Mouse (Mus musculus) liver, adult (tissue): ENCODE measurements at regions not wholly inside any gene's neighbourhood (a gene's known extent, or its start where the extent isn't known, plus 50 kb on each side); places are given as distances from the start of the nearest gene placed in this dataset.

ENCODE experiments used
- GATA4 ChIP-seq: IDR thresholded peaks from 2 replicates; pipeline ENCODE4 v1.6.1; 2014; ENCODE audit warnings: mild to moderate bottlenecking, low read length; ENCODE audit not compliant: insufficient replicate concordance

GRCm38 (mm10) chr14:67574346-67574949 is 1565.4 kb upstream of the Gulo start:
- peak; percentile 25; the same call in 1 of the 2 replicates for TF ChIP-seq GATA4

GRCm38 (mm10) chr14:67573451-67573995 is 1564.5 kb upstream of the Gulo start:
- no peak for TF ChIP-seq GATA4

DNA sequence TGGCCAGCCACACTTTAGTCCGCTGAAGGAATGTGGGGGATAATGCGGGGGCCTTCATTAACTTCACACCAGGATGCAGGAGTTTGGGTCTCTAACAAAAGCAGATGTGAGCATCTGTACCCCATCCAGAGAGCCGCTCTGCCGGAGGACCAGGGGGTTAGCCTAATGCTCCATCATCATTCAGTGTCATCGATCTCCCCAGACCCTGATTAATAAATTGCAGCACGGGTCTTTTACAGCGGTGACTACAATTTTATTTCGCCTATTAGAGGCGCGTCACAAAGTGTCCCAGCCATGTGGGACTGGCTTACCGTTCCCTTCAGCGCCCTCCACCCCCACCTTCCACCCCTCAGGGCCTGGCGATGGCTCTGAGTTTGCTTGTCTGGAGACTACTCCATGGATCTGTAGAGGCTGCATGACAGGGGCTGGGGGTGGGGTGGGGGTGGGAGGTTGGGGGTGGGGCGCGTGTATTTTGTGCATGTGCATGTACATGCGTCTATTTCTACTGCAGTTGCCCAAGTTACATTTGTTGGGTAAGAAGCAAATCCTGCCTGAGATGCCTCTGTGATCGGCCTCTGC is 1560.8 kb upstream of the Gulo start:
- TF ChIP-seq GATA4 = no peak

GRCm38 (mm10) chr14:67568896-67569743 is 1560.1 kb upstream of the Gulo start:
- no peak for TF ChIP-seq GATA4

DNA sequence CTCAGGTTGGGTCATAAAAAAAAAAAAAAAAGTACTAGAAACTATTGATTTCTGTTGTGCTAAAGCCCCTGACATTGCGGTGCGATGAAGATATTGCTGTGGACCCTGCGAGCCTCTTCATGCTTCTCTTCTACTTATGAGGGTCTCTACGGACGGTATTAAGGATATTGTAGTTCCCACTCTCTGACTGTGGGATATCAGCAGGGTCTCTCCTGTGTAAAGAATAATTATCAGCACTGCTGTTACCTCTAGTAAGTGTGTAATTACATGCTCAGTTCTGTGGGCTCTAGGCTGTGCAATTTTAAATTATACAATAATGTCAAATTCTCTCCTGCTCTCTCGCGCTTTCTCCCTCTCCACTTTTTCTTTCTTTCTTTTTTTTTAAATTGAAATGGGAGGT is 1545.9 kb upstream of the Gulo start:
- no peak for TF ChIP-seq GATA4

- TF ChIP-seq GATA4 = no peak
Observed at GRCm38 (mm10) chr14:67550462-67551185, 1541.6 kb upstream of the Gulo start.

- TF ChIP-seq GATA4 = no peak
Observed at GRCm38 (mm10) chr14:67548750-67549149, 1539.7 kb upstream of the Gulo start.

DNA sequence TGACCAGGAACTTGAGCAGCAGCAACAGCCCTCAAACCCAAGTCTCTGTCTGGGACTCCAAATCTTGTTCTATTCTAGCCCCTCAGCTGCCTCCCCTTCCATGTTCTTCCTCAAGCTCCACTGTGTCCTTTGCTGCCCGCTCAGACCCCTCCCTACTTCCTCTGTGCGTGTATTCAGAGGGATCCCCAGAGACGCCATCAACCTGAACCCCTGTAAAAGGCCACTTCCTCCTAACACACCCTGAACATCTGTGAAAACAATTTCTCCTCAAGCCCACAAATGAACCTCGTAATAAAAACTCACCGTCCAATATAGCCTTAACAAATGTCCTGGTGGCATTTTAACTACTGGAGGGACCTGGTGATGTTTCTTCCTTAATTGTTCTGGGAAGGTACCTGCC is 1536.0 kb upstream of the Gulo start:
- no peak for TF ChIP-seq GATA4

GRCm38 (mm10) chr14:67541271-67541711 is 1532.3 kb upstream of the Gulo start:
- TF ChIP-seq GATA4 = no peak

DNA sequence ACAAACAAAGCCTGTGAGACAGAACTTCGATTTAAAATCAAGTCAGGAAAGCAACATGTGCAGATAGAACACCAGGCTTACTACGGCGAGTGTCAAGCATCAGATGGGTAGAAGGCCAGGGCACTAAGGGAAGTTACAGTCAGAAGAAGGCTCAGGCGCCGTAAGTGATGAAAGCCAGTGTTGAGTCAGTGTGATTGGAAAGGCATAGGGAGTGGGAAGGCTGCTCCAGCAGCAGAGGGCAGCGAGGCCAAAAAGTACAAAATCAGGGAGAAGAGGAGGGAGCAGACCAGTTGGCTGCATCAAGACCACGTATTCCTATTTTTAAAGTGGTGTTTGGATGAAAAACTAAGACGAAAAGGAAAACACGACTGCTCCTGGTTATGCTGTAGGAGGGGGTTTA is 1529.7 kb upstream of the Gulo start:
- TF ChIP-seq GATA4 = no peak

GRCm38 (mm10) chr14:67536787-67537659 is 1528.0 kb upstream of the Gulo start:
- no peak for TF ChIP-seq GATA4

DNA sequence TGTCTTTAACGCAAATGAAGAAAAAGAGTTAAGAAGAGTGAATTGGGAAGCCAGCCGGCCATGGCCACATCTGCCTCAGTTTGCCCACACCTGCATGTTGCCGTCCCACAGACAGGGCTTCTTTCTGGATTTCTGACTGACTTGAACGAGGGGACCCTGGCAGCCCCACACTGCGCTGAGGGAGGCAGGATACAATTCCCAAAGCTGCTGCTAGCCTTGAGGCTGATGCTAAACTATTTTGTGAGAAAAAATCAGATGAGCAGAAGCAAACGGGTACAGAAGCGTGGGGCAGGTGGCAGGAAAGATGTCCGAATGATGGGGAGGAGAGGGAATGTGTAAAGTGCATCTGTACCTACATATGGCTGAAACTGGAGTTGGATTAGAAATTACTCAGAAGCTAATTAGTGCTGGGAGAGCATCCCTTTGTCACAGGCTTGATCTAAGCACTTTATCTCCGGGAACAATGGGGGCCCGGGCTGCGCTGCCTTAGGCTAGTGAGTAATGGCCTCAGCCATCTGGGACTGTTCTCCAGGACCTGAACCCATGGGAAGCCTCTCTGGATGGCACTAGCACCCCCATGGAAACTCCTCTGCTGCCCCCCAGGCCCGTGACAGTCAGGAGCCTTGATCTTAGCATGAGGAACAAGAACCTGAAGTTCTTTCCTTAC is 1497.9 kb upstream of the Gulo start:
- TF ChIP-seq GATA4 = no peak

- no peak for TF ChIP-seq GATA4
Observed at GRCm38 (mm10) chr14:67492086-67492485, 1483.1 kb upstream of the Gulo start.

DNA sequence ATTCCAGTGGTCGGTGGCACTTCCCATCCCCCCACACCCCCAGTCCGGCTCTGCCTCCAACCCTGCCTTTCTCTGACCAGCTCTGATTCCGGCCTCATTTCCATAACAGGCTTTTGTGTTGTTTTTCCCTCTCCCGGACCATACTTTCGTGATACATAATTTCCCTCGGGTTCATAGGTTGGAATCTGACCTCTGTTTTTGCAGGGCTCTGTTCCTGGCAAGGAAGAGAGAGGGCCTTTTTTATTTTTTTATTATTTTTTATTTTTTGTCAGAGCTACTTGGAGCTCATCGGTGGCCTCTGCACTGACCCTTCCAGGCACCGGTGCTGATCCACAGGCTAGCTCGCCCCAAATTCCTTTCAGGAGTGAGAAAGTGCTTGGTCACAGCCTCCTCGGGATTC is 1477.7 kb upstream of the Gulo start:
- TF ChIP-seq GATA4 = no peak
